In genomic region chr7:142060931-142061565, GRCm38 (mm10) we compare ENCODE assay signal across 8 mouse cellular contexts. TPM values are rescaled to one million over a fixed set of nuclear protein-coding genes. Genes with fewer than 3 reads are reported as not detected.
DNase-seq lines count a peak whose midpoint lies in the region; ATAC-seq and TF ChIP-seq lines count a peak whose summit lies in the region.

TSS of gene Mob2 (minus strand) at chr7:142061065.

- peak; percentile 78 for ATAC-seq in activated CD4-positive, CD25-positive, alpha-beta regulatory T cell, adult 4 months
- peak; percentile 94 for ATAC-seq in hindbrain, postnatal 0 days

- DNase-seq in gastrocnemius, adult 8-10 months (ENCODE audit: low spot score in 2 of 2): peak; percentile 79 to 83
- peak; percentile 95 for DNase-seq in hindbrain, postnatal 0 days (ENCODE audit: low spot score)
- peak; percentile 93 to 94 for DNase-seq in left cerebral cortex, adult 18-20 months (ENCODE audit: low spot score in 2 of 2)
- peak; percentile 92 to 94 for DNase-seq in lung, postnatal 4 days
- peak; percentile 92 for DNase-seq in retina, postnatal 1 day
- DNase-seq in thymus, postnatal 4 days: peak; percentile 91

- peak within 1 kb of the TSS; percentile 79 for H3K27ac ChIP-seq in cortical plate, adult 2 months (ENCODE audit: insufficient read depth, low read length)
- peak within 1 kb of the TSS; percentile 61 for H3K27ac ChIP-seq in hindbrain, postnatal 0 days

- H3K27me3 ChIP-seq in hindbrain, postnatal 0 days (ENCODE audit: insufficient read depth, low read length): no peaks in the 10 kb centered on the region; the same call in 1 of the 2 replicates

- peaks cover 12% of the 10 kb centered on the region for H3K4me1 ChIP-seq in cortical plate, adult 2 months (ENCODE audit: control insufficient read depth, insufficient read depth, low read length)
- peaks cover 7% of the 10 kb centered on the region; the same call in 1 of the 2 replicates for H3K4me1 ChIP-seq in hindbrain, postnatal 0 days (ENCODE audit: insufficient read depth, low read length)

- under 1% methylated on average over 45 of the region's 49 CpGs for WGBS in hindbrain, postnatal 0 days

- peak within 1 kb of the TSS; percentile 77 for H3K4me3 ChIP-seq in cortical plate, adult 2 months (ENCODE audit: insufficient read depth, low read length)
- H3K4me3 ChIP-seq in hindbrain, postnatal 0 days (ENCODE audit: low read length): peak within 1 kb of the TSS; percentile 74

- no peaks in the 10 kb centered on the region for H3K36me3 ChIP-seq in hindbrain, postnatal 0 days (ENCODE audit: insufficient read depth, low read length)

- peak; percentile 79 for TF ChIP-seq POLR2A in cortical plate, adult 2 months (IDR thresholded peaks at IDR 0.05; ENCODE audit: extremely low read depth, insufficient read depth, low read length)

- no peaks in the 10 kb centered on the region for H3K9me3 ChIP-seq in hindbrain, postnatal 0 days (ENCODE audit: low read length)

- H3K4me2 ChIP-seq in hindbrain, postnatal 0 days (ENCODE audit: low read depth, low read length): peak within 1 kb of the TSS; percentile 96

- H3K9ac ChIP-seq in hindbrain, postnatal 0 days (replicated peaks; ENCODE audit: low read length): peak within 1 kb of the TSS; percentile 79

- no peak for TF ChIP-seq CTCF in cortical plate, adult 2 months (IDR thresholded peaks at IDR 0.05; ENCODE audit: extremely low read depth, insufficient read depth, low read length)
- no peak for TF ChIP-seq CTCF in hindbrain, postnatal 0 days (IDR thresholded peaks at IDR 0.05; ENCODE audit: low read depth)

RNA-seq across cellular contexts. Expression of gene Mob2, which starts in this region (rescaled TPM):
- polyA plus RNA-seq in activated CD4-positive, CD25-positive, alpha-beta regulatory T cell, adult 4 months (2017; shearing (Covaris generic)): 10 to 100 TPM; 55.7 to 62.4 TPM
- 49.3 and 50.7 TPM in 2 replicates for polyA plus RNA-seq in cortical plate, adult 2 months (2012; rRNA removed)
- 10 to 100 TPM; 53.3 to 58.5 (median 55.9) TPM for total RNA-seq in gastrocnemius, adult 8-10 months (2022)
- total RNA-seq in hindbrain, postnatal 0 days (2014; rRNA removed): 41.1 and 45.5 TPM in 2 replicates
- 43.4 and 44.1 TPM in 2 replicates for polyA plus RNA-seq in hindbrain, postnatal 0 days (2015; fragmentation: Nextera tagmentation; extraction: Ambion mirVana)
- 10 to 100 TPM; 37.7 to 39.1 TPM for total RNA-seq in left cerebral cortex, adult 18-20 months (2021)

Comparison
In these comparisons a context has a peak if more than half of its experiments do, and no peak if none do; other contexts are left out.
1. Peak in every context shown above with its lines: DNase-seq, ATAC-seq, H3K4me3 ChIP-seq and H3K27ac ChIP-seq.